7 mouse cellular contexts compared by ENCODE assay signal in genomic region chr7:51862842-51863241, GRCm38 (mm10). TPM values are rescaled to one million over a fixed set of nuclear protein-coding genes. Genes with fewer than 3 reads are reported as not detected.
A peak's percentile ranks its signal among the peaks of the same experiment; 100 is the strongest.
DNase-seq lines count a peak whose midpoint lies in the region; ATAC-seq lines count a peak whose summit lies in the region.

No protein-coding gene starts in this region.

- no peaks in the 10 kb centered on the region for H3K27me3 ChIP-seq in megakaryocyte, embryonic 14.5 days (replicated peaks)
- no peaks in the 10 kb centered on the region for H3K27me3 ChIP-seq in forebrain, embryonic 10.5 days (ENCODE audit: poor library complexity, severe bottlenecking)
- H3K27me3 ChIP-seq in liver, embryonic 11.5 days (replicated peaks; ENCODE audit: control insufficient read depth, insufficient read depth, low read length) = no peaks in the 10 kb centered on the region

- DNase-seq in forebrain, embryonic 10.5 days (ENCODE audit: extremely low spot score, low spot score) = no peak
- DNase-seq in liver, embryonic 11.5 days (ENCODE audit: low spot score) = no peak
- no peak for DNase-seq in spleen, postnatal 36 days (ENCODE audit: low spot score in 2 of 2)
- no peak for DNase-seq in cerebellum, adult 8-10 months
- no peak for DNase-seq in cerebellum, postnatal 14 days

- peaks cover 35% of the 10 kb centered on the region for H3K36me3 ChIP-seq in megakaryocyte, embryonic 14.5 days (replicated peaks; ENCODE audit: low read length)
- peaks cover 50% of the 10 kb centered on the region for H3K36me3 ChIP-seq in forebrain, embryonic 10.5 days (replicated peaks)
- peaks cover 7% of the 10 kb centered on the region for H3K36me3 ChIP-seq in liver, embryonic 11.5 days (ENCODE audit: control insufficient read depth, insufficient read depth, low read length)

- H3K4me2 ChIP-seq in liver, embryonic 11.5 days = peak overlapping the region; percentile 82

- H3K4me1 ChIP-seq in megakaryocyte, embryonic 14.5 days = peaks cover 32% of the 10 kb centered on the region
- peaks cover 20% of the 10 kb centered on the region for H3K4me1 ChIP-seq in forebrain, embryonic 10.5 days
- H3K4me1 ChIP-seq in liver, embryonic 11.5 days (replicated peaks; ENCODE audit: control insufficient read depth, insufficient read depth, low read length) = peaks cover 15% of the 10 kb centered on the region; the same call in 1 of the 2 replicates

- peak overlapping the region; percentile 98 for H3K27ac ChIP-seq in forebrain, embryonic 10.5 days
- peak overlapping the region; percentile 97; the same call in 1 of the 2 replicates for H3K27ac ChIP-seq in liver, embryonic 11.5 days (ENCODE audit: low read depth, low read length)

- H3K4me3 ChIP-seq in megakaryocyte, embryonic 14.5 days (replicated peaks) = peak overlapping the region; percentile 98
- peak overlapping the region; percentile 72 for H3K4me3 ChIP-seq in forebrain, embryonic 10.5 days
- H3K4me3 ChIP-seq in liver, embryonic 11.5 days (ENCODE audit: low read depth, low read length) = peak overlapping the region; percentile 78

- no peak for ATAC-seq in megakaryocyte, adult 5-6 weeks (ENCODE audit: poor library complexity, severe bottlenecking)
- ATAC-seq in liver, embryonic 11.5 days (replicated peaks; ENCODE audit: low FRiP score) = no peak

- H3K9ac ChIP-seq in liver, embryonic 11.5 days (ENCODE audit: low read depth, low read length) = peak overlapping the region; percentile 95

- H3K9me3 ChIP-seq in megakaryocyte, embryonic 14.5 days = no peaks in the 10 kb centered on the region
- peaks cover 2% of the 10 kb centered on the region; the same call in 1 of the 2 replicates for H3K9me3 ChIP-seq in forebrain, embryonic 10.5 days
- no peaks in the 10 kb centered on the region for H3K9me3 ChIP-seq in liver, embryonic 11.5 days (ENCODE audit: control insufficient read depth, low read length)

- WGBS in forebrain, embryonic 10.5 days = 73% methylated on average over 3 of the region's 3 CpGs
- 48% methylated on average over 3 of the region's 3 CpGs for WGBS in liver, embryonic 11.5 days

RNA-seq across cellular contexts. Expression of gene Fancf, which starts 0.8 kb away (rescaled TPM):
- 4.4 and 12.9 TPM in 2 replicates for polyA plus RNA-seq in megakaryocyte, embryonic 14.5 days (2012; ENCODE audit: insufficient read depth, low replicate concordance)
- 7.5 and 8.9 TPM in 2 replicates for total RNA-seq in megakaryocyte, adult 5-6 weeks (2015)
- 4.1 and 6.3 TPM in 2 replicates for total RNA-seq in megakaryocyte, adult 5-6 weeks (2017)
- 6.6 and 6.9 TPM in 2 replicates for polyA plus RNA-seq in forebrain, embryonic 10.5 days (2016; fragmentation: Nextera tagmentation; extraction: Ambion mirVana)
- 17.5 and 18.4 TPM in 2 replicates for polyA plus RNA-seq in liver, embryonic 11.5 days (2014; fragmentation: Nextera tagmentation; extraction: Ambion mirVana)

RNA-seq across cellular contexts. Expression of gene Gas2, which starts 1.0 kb away (rescaled TPM):
- 1.0 and 2.0 TPM in 2 replicates for polyA plus RNA-seq in megakaryocyte, embryonic 14.5 days (2012; ENCODE audit: insufficient read depth, low replicate concordance)
- 2.9 and 3.9 TPM in 2 replicates for total RNA-seq in megakaryocyte, adult 5-6 weeks (2015)
- 4.3 and 4.9 TPM in 2 replicates for total RNA-seq in megakaryocyte, adult 5-6 weeks (2017)
- polyA plus RNA-seq in forebrain, embryonic 10.5 days (2016; fragmentation: Nextera tagmentation; extraction: Ambion mirVana) = 25.1 and 27.6 TPM in 2 replicates
- polyA plus RNA-seq in liver, embryonic 11.5 days (2014; fragmentation: Nextera tagmentation; extraction: Ambion mirVana) = 13.3 and 14.4 TPM in 2 replicates
